Comparison of ENCODE assay signal across 9 mouse cellular contexts in the genomic region with DNA sequence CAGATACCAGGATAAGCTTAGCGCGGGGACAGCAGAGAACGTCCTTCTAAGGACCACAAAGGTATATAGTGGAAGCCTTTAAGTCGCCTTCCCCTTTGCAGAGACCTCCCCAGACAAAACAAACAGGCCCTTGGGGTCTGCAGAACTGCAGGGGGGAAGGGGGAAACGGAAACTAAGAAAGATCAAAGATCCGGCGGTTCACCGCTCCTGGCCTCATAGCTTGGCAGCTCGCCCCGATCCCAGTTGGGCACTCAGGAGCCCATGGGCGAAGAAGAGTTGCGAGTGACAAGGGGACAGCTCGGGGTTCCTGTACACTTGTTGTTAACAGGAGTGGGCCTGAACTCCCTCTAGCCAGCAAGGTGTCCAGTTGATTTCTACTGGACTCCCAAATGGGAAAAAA. TPM values are rescaled to one million over a fixed set of nuclear protein-coding genes. Genes with fewer than 3 reads are reported as not detected.
A peak's percentile ranks its signal among the peaks of the same experiment; 100 is the strongest.
DNase-seq lines count a peak whose midpoint lies in the region; ATAC-seq and TF ChIP-seq lines count a peak whose summit lies in the region.
"Had no signal": no experiment of that assay in that cellular context is flagged by ENCODE, and none has a peak within 500 bp of the region (broad histone marks: within the 10 kb centered on the region; RNA-seq: fewer than 3 reads in every experiment).

No protein-coding gene starts in this region.

- no peak for DNase-seq in heart, adult 18-20 months
- peak; percentile 37 for DNase-seq in embryonic facial prominence, embryonic 10.5 days (ENCODE audit: low spot score)
- DNase-seq in frontal cortex, postnatal 10 days (ENCODE audit: low spot score in 2 of 2) = no peak
- DNase-seq in ovary, postnatal 36 days (ENCODE audit: low spot score) = no peak

- H3K4me2 ChIP-seq in heart, embryonic 11.5 days = peak overlapping the region; percentile 100
- peak overlapping the region; percentile 95; the same call in 1 of the 2 replicates for H3K4me2 ChIP-seq in intestine, postnatal 0 days (replicated peaks; ENCODE audit: low read depth)
- peak overlapping the region; percentile 84; the same call in 1 of the 2 replicates for H3K4me2 ChIP-seq in neural tube, embryonic 12.5 days (replicated peaks)

- ATAC-seq in heart, embryonic 11.5 days (replicated peaks; ENCODE audit: insufficient number of reproducible peaks, low FRiP score, low TSS enrichment) = no peak
- ATAC-seq in intestine, postnatal 0 days = no peak
- ATAC-seq in neural tube, embryonic 12.5 days (ENCODE audit: low FRiP score, low read depth) = no peak

- no peak overlapping the region for H3K4me3 ChIP-seq in heart, embryonic 11.5 days (ENCODE audit: low read depth, low read length)
- 0 out of 2 replicates have a peak overlapping the region, but pooled peaks have one; percentile 87 for H3K4me3 ChIP-seq in E14TG2a.4 (replicated peaks; ENCODE audit: low read length)
- peak overlapping the region; percentile 70 for H3K4me3 ChIP-seq in embryonic facial prominence, embryonic 10.5 days
- H3K4me3 ChIP-seq in intestine, postnatal 0 days (ENCODE audit: low read depth, low read length) = no peak overlapping the region
- no peak overlapping the region for H3K4me3 ChIP-seq in neural tube, embryonic 12.5 days

- peaks cover 28% of the 10 kb centered on the region for H3K4me1 ChIP-seq in heart, embryonic 11.5 days (ENCODE audit: control insufficient read depth, insufficient read depth, low read length)
- peaks cover 11% of the 10 kb centered on the region for H3K4me1 ChIP-seq in E14TG2a.4 (replicated peaks; ENCODE audit: low read depth, low read length)
- peaks cover 70% of the 10 kb centered on the region for H3K4me1 ChIP-seq in embryonic facial prominence, embryonic 10.5 days
- H3K4me1 ChIP-seq in intestine, postnatal 0 days (replicated peaks; ENCODE audit: control insufficient read depth, insufficient read depth, low read length) = no peaks in the 10 kb centered on the region
- H3K4me1 ChIP-seq in neural tube, embryonic 12.5 days = peaks cover 35% of the 10 kb centered on the region

- H3K27me3 ChIP-seq in heart, embryonic 11.5 days (ENCODE audit: control insufficient read depth, insufficient read depth, low read length) = peaks cover 26% of the 10 kb centered on the region
- H3K27me3 ChIP-seq in E14TG2a.4 (ENCODE audit: insufficient read depth, low read length) = peaks cover 85% of the 10 kb centered on the region
- peaks cover 60% of the 10 kb centered on the region for H3K27me3 ChIP-seq in embryonic facial prominence, embryonic 10.5 days (replicated peaks; ENCODE audit: low read depth, poor library complexity, severe bottlenecking)
- H3K27me3 ChIP-seq in intestine, postnatal 0 days (replicated peaks; ENCODE audit: control insufficient read depth, insufficient read depth, low read length) = peaks cover 28% of the 10 kb centered on the region; the same call in 1 of the 2 replicates
- no peaks in the 10 kb centered on the region for H3K27me3 ChIP-seq in neural tube, embryonic 12.5 days (replicated peaks)

- no peaks in the 10 kb centered on the region for H3K36me3 ChIP-seq in heart, embryonic 11.5 days (ENCODE audit: control insufficient read depth, insufficient read depth, low read length)
- no peaks in the 10 kb centered on the region for H3K36me3 ChIP-seq in E14TG2a.4 (ENCODE audit: insufficient read depth, low read length)
- peaks cover 6% of the 10 kb centered on the region for H3K36me3 ChIP-seq in embryonic facial prominence, embryonic 10.5 days (replicated peaks)
- H3K36me3 ChIP-seq in intestine, postnatal 0 days (ENCODE audit: control insufficient read depth, insufficient read depth) = no peaks in the 10 kb centered on the region
- no peaks in the 10 kb centered on the region for H3K36me3 ChIP-seq in neural tube, embryonic 12.5 days
- H3K36me3 ChIP-seq: G1E had no signal

- no peak for TF ChIP-seq CTCF in E14TG2a.4 (conservative IDR thresholded peaks at IDR 0.05; ENCODE audit: low read length)
- TF ChIP-seq CTCF in intestine, postnatal 0 days (IDR thresholded peaks at IDR 0.05; ENCODE audit: low read depth) = no peak

- no peak overlapping the region for H3K9ac ChIP-seq in heart, embryonic 11.5 days (ENCODE audit: low read depth, low read length)
- no peak overlapping the region for H3K9ac ChIP-seq in intestine, postnatal 0 days (ENCODE audit: low read depth, low read length)
- H3K9ac ChIP-seq in neural tube, embryonic 12.5 days = no peak overlapping the region

- H3K9me3 ChIP-seq in heart, embryonic 11.5 days (replicated peaks; ENCODE audit: control insufficient read depth, low read length) = peaks cover 2% of the 10 kb centered on the region; the same call in 1 of the 2 replicates
- no peaks in the 10 kb centered on the region; the same call in 1 of the 2 replicates for H3K9me3 ChIP-seq in E14TG2a.4 (ENCODE audit: low read length)
- H3K9me3 ChIP-seq in embryonic facial prominence, embryonic 10.5 days = no peaks in the 10 kb centered on the region
- no peaks in the 10 kb centered on the region for H3K9me3 ChIP-seq in intestine, postnatal 0 days (ENCODE audit: control insufficient read depth)
- H3K9me3 ChIP-seq in neural tube, embryonic 12.5 days = 0 out of 2 replicates have a peak, but pooled peaks cover 2% of the 10 kb centered on the region

- 10% methylated on average over 13 of the region's 13 CpGs for WGBS in heart, embryonic 11.5 days (ENCODE audit: insufficient replicate concordance)
- WGBS in embryonic facial prominence, embryonic 10.5 days = 8% methylated on average over 13 of the region's 13 CpGs
- WGBS in intestine, postnatal 0 days = 16% methylated on average over 13 of the region's 13 CpGs
- WGBS in neural tube, embryonic 12.5 days = 9% methylated on average over 13 of the region's 13 CpGs

- H3K27ac ChIP-seq in heart, embryonic 11.5 days (ENCODE audit: low read depth, low read length) = no peak overlapping the region
- H3K27ac ChIP-seq in embryonic facial prominence, embryonic 10.5 days (replicated peaks) = no peak overlapping the region
- H3K27ac ChIP-seq in intestine, postnatal 0 days (ENCODE audit: low read depth, low read length) = no peak overlapping the region
- H3K27ac ChIP-seq in neural tube, embryonic 12.5 days = no peak overlapping the region

RNA-seq across cellular contexts. Expression of a gene that starts 0.8 kb away (rescaled TPM):
- 17.3 and 18.3 TPM in 2 replicates for polyA plus RNA-seq in heart, embryonic 11.5 days (2014; fragmentation: Nextera tagmentation; extraction: Ambion mirVana)
- total RNA-seq in heart, adult 18-20 months (2021) = 1 to 10 TPM; 2.4 to 2.8 TPM
- 43.5 and 49.7 TPM in 2 replicates for polyA plus RNA-seq in embryonic facial prominence, embryonic 10.5 days (2016; fragmentation: Nextera tagmentation; extraction: Ambion mirVana)
- 24.5 and 26.2 TPM in 2 replicates for polyA plus RNA-seq in intestine, postnatal 0 days (2015; fragmentation: Nextera tagmentation; extraction: Ambion mirVana)
- polyA plus RNA-seq in neural tube, embryonic 12.5 days (2016; fragmentation: Nextera tagmentation; extraction: Ambion mirVana) = 77.2 and 84.5 TPM in 2 replicates
- polyA plus RNA-seq: G1E had no signal

Comparison
In these comparisons a context has a peak if more than half of its experiments do, and no peak if none do; other contexts are left out.
1. H3K4me3 ChIP-seq: peak in E14TG2a.4 (single experiment) and embryonic facial prominence, embryonic 10.5 days (single experiment); none in heart, embryonic 11.5 days (single experiment), intestine, postnatal 0 days (single experiment) and neural tube, embryonic 12.5 days (single experiment).
2. Peak in every context shown above with its lines, with median percentiles within 50 percentile points of each other: H3K4me2 ChIP-seq.